Mouse (Mus musculus): Measurements from ENCODE around the gene Ctnnbip1.

GRCm38 (mm10) chr4:149558389-149558788, 40.4 kb downstream of the Ctnnbip1 start:
- TF ChIP-seq POLR2A (IDR thresholded peaks at IDR 0.05; ENCODE audit: borderline replicate concordance, extremely low read depth, low read depth, low read length), result no peak
- TF ChIP-seq CTCF (IDR thresholded peaks at IDR 0.05; ENCODE audit: insufficient read depth, low read length), result no peak

All from lung, adult 2 months (tissue).